Mouse (Mus musculus) limb, embryonic 14.5 days (tissue): ENCODE results near the gene Mad2l1bp. TPM values are rescaled to one million over a fixed set of nuclear protein-coding genes. Genes with fewer than 3 reads are reported as not detected.
A peak's percentile ranks its signal among the peaks of the same experiment; 100 is the strongest.

ENCODE experiments used
- ATAC-seq: fragments of 200-750 bp; cut with Nextera tagmentation; 2 replicates; pipeline ENCODE4 v1.8.0; 2017; ENCODE audit warnings: low read depth, moderate number of reproducible peaks, moderate TSS enrichment; ENCODE audit not compliant: low FRiP score
- DNase-seq: peaks from one replicate; pipeline ENCODE4 v3.0.0-alpha.2; 2015; ENCODE audit warnings: low spot score
- H3K27ac ChIP-seq: fragments of 300-500 bp; sonication (generic); replicated peaks from 2 replicates; pipeline ENCODE4 v1.5.1; 2014; ENCODE audit warnings: low read depth, mild to moderate bottlenecking, low read length, moderate library complexity, mixed read lengths
- H3K27me3 ChIP-seq: fragments of 300-500 bp; sonication (generic); 2 replicates; pipeline ENCODE4 v1.6.1; 2014; ENCODE audit warnings: low read length, mixed read lengths; ENCODE audit not compliant: control insufficient read depth, insufficient read depth
- H3K36me3 ChIP-seq: fragments of 300-500 bp; sonication (generic); 2 replicates; pipeline ENCODE4 v1.6.1; 2014; ENCODE audit warnings: mild to moderate bottlenecking, low read length, moderate library complexity, mixed read lengths; ENCODE audit not compliant: control insufficient read depth, insufficient read depth
- H3K4me1 ChIP-seq: fragments of 300-500 bp; sonication (generic); 2 replicates; pipeline ENCODE4 v1.6.1; 2014; ENCODE audit warnings: antibody characterized with exemption, low read length, mixed read lengths; ENCODE audit not compliant: control insufficient read depth, insufficient read depth
- H3K4me2 ChIP-seq: fragments of 300-500 bp; sonication (generic); replicated peaks from 2 replicates; pipeline ENCODE4 v1.6.1; 2014; ENCODE audit warnings: low read depth, mild to moderate bottlenecking, low read length, moderate library complexity; ENCODE audit not compliant: severe bottlenecking
- H3K4me3 ChIP-seq: fragments of 300-500 bp; sonication (generic); replicated peaks from 2 replicates; pipeline ENCODE4 v1.5.1; 2014; ENCODE audit warnings: low read length
- H3K9ac ChIP-seq: fragments of 300-500 bp; sonication (generic); 2 replicates; pipeline ENCODE4 v1.6.1; 2014; ENCODE audit warnings: mild to moderate bottlenecking, low read depth, low read length, moderate library complexity; ENCODE audit not compliant: severe bottlenecking
- H3K9me3 ChIP-seq: fragments of 300-500 bp; sonication (generic); 2 replicates; pipeline ENCODE4 v1.6.1; 2016; ENCODE audit warnings: low read length; ENCODE audit not compliant: control insufficient read depth
- POLR2A ChIP-seq: fragments of 200-500 bp; IDR thresholded peaks from 2 replicates; pipeline ENCODE4 v1.8.0; 2012; ENCODE audit warnings: inconsistent platforms, mild to moderate bottlenecking, moderate library complexity, borderline replicate concordance; ENCODE audit not compliant: insufficient read depth, insufficient read length; ENCODE audit errors: extremely low read depth
- WGBS: fragments of 180-500 bp; shearing (Covaris S2); extraction: QIAGEN DNeasy Blood & Tissue Kit; methylation state at CpG from one replicate; pipeline ENCODE4 v1.1.7; 2014; 5-methylcytosine and 5-hydroxymethylcytosine counted together
- polyA plus RNA-seq, 2 experiments: library from polyadenylated mRNA; depleted of rRNA in 1 of 2; stranded (reverse) in 1 of 2; unstranded in 1 of 2; fragments of >200 nt; fragmentation: Nextera tagmentation in 1 of 2; extraction: Ambion mirVana in 1 of 2; gene quantifications; 2 replicates each; pipeline versions ENCODE4 v1.2.1 to v1.2.3; 2012 to 2014

The Mad2l1bp gene
- polyA plus RNA-seq, 2 experiments, result 25.4 to 32.7 TPM

DNA sequence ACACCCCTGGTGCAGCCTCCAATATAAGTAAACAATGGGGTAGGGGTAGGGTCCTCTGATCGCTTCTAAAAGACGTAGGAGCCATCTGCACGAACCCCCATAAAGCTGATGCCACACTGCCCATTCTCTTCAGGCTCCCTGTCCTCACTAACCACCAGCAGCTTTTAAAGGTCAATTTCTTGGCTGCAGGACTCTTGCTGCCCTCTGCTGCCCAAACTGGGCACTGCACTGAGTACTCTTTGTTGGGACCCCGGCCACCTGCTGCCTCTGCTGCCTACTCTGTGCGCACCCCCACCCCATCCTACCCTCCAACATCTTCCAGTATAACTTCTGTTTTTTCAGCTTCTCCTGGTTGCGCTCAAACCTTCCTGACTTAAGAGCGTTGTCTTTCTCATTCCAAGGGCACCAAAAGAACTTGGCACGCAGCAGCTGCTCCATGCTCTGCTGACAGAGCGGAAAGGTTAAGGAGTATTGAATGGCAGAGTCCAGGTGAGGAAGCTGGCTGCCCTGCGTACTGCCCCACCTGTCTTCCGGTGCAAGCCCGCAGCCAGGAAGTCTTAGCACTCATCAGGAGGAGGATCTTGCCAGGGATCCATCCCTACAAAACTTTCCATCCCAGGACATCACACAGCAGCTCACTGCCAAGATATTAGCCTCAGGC lies 21.2 kb downstream of the Mad2l1bp start:
- WGBS, result 14% methylated on average over 12 of the region's 12 CpGs
- peaks cover 27% of the 10 kb centered on the region for H3K36me3 ChIP-seq
- TF ChIP-seq POLR2A, result no peak
- no peaks in the 10 kb centered on the region for H3K4me1 ChIP-seq
- H3K9ac ChIP-seq, result no peak overlapping the region
- H3K9me3 ChIP-seq, result no peaks in the 10 kb centered on the region
- H3K27ac ChIP-seq, result no peak overlapping the region
- DNase-seq (peak; percentile 74), ATAC-seq (no peak)
- no peak overlapping the region for H3K4me2 ChIP-seq
- no peak overlapping the region for H3K4me3 ChIP-seq
- no peaks in the 10 kb centered on the region for H3K27me3 ChIP-seq

DNA sequence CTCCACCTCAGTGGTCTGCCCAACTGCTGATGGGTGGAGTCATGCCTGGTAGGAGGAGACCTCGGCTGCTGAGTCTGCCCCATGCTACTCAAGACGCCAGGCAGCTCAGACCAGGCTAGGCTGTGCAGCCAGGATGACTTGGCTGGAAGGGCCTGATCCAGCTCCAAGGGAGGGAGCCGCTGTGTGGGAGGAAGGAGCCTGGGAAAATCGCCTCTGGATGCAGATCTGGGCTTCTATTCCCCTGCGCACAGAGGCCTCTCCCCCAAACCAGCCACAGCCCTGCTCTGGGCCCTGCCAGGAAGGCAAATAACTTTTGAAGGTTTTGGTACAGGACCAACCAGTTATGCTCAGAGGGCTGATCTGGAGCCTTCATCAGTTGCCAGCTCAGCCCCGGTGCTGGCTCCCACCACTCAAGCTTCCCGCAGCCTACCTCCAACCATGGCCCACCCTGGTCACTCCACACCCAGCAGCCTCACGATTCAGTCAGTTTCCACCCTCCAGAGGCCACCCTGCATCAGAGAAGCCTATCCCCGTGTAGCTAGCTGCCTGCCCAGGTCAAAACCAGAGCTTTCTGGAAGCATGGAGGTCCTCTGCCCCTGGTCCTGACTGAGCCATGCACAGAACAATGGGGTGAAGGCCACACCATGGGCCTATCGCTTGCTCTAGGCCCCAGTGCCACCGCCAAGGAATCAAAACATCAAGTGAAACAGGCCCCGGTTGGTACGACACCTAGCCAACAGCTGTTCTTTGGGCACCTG lies 23.4 kb downstream of the Mad2l1bp start:
- Histone ChIP-seq H3K4me3 (no peak overlapping the region), H3K36me3 (peaks cover 49% of the 10 kb centered on the region), H3K4me2 (no peak overlapping the region), H3K27me3 (no peaks in the 10 kb centered on the region), H3K9me3 (no peaks in the 10 kb centered on the region), H3K27ac (no peak overlapping the region), H3K9ac (no peak overlapping the region), H3K4me1 (no peaks in the 10 kb centered on the region)
- TF ChIP-seq POLR2A, result no peak
- no peak for ATAC-seq
- peak; percentile 39 for DNase-seq
- WGBS, result 78% methylated on average over 13 of the region's 13 CpGs

DNA sequence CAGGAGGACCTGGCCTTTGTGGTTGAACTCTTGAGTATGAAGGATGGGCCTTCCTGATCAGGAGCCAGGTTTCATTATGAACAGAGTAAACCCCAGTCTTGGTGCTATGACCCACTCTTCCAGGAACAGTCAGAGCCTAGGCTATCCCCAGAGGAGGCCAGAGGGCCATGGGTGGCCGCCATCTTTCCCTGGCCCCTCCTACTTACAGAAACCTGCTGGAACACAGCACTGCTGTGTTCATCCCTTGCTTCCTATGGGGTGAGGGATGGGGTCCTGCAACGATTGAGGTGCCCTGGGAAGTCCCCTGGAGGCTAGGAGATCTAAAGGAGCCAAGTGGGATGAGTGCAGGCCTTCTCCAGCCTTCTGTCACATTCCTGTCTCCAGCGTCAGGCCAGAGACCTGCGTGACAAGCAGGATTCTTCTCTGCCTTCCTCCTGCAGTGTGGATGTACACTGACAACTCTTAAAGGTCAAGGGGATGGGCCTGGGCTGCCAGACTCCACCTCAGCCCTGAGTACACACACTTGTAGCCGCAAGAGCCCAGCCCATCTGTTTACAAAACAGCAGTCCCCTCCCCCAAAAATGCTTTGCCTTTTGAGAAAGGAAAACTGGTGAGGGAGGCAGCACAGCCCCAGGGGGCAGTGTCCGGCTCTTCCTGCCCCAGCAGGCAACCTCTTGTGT lies 25.4 kb downstream of the Mad2l1bp start:
- Histone ChIP-seq H3K4me2 (no peak overlapping the region), H3K4me1 (no peaks in the 10 kb centered on the region), H3K36me3 (peaks cover 68% of the 10 kb centered on the region), H3K4me3 (no peak overlapping the region), H3K9me3 (no peaks in the 10 kb centered on the region), H3K27me3 (no peaks in the 10 kb centered on the region), H3K27ac (no peak overlapping the region), H3K9ac (no peak overlapping the region)
- TF ChIP-seq POLR2A, result no peak
- WGBS, result 71% methylated on average over 6 of the region's 6 CpGs
- DNase-seq (no peak), ATAC-seq (no peak)

DNA sequence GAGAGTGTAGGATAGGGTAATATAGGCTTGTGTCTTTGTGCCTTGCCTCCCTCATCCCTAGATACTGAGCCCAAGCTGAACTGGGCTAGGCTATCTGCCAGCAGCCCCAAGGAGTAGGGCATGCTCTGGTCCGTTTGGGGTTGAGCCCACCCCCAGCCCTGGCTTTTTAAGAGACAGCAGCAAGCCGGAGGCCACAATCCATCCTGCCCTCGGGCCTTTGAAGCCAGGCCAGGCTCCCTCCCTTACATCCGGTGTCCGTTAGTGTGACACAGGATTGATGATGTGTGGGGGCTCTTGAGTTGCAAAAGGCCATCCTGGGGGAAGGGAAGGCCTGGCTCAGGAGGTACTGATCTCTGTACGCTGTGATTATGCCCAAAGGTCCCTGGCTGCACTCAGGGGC lies 26.7 kb downstream of the Mad2l1bp start:
- H3K27ac ChIP-seq, result no peak overlapping the region
- no peaks in the 10 kb centered on the region for H3K27me3 ChIP-seq
- no peak for TF ChIP-seq POLR2A
- DNase-seq (no peak), ATAC-seq (no peak)
- H3K4me3 ChIP-seq, result no peak overlapping the region
- H3K4me2 ChIP-seq, result no peak overlapping the region
- H3K9ac ChIP-seq, result no peak overlapping the region
- H3K36me3 ChIP-seq, result peaks cover 78% of the 10 kb centered on the region
- H3K4me1 ChIP-seq, result no peaks in the 10 kb centered on the region
- no peaks in the 10 kb centered on the region for H3K9me3 ChIP-seq
- 23% methylated on average over 6 of the region's 6 CpGs for WGBS

DNA sequence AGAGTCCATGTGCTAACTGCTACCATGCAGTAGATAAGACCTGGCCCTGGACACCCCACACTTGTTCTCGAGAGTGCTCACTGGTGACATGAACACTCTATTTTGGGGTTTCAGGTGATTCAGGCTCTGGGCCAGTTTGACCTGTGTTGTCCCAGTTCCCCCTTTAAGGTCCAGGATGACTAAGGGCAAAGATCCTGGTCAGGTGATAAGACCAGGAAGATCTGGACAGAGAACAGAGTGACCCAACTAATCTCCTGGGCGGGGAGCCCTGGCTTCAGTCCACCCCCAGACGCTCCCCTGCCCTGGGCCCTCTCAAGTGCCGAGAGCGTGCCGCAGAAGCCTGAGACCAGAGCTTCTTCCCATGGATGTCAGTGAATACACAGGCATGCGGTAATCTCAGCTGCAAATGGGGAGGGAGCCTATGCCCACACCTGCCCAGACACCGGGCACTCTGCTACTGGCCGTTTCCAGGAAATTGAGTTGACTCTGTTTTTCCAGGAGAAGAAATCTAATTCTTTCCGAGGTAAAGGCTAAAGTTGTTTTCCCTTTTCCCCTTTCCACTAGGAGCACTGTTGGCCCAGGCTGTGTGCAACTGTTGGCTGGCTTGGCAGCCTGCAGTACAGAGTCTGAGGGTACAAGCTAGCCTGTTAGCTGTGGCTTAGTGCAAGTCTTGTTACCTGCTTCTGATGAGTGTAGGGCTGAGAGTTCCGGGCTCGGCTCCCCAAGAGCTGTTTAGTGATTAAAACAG lies 29.2 kb downstream of the Mad2l1bp start:
- H3K27ac ChIP-seq, result no peak overlapping the region
- peaks cover 84% of the 10 kb centered on the region for H3K36me3 ChIP-seq
- no peak overlapping the region for H3K4me3 ChIP-seq
- TF ChIP-seq POLR2A, result no peak
- ATAC-seq, result no peak
- no peak overlapping the region for H3K9ac ChIP-seq
- H3K4me1 ChIP-seq, result no peaks in the 10 kb centered on the region
- no peak for DNase-seq
- H3K9me3 ChIP-seq, result no peaks in the 10 kb centered on the region
- no peak overlapping the region for H3K4me2 ChIP-seq
- WGBS, result 90% methylated on average over 12 of the region's 12 CpGs
- H3K27me3 ChIP-seq, result no peaks in the 10 kb centered on the region
